Mouse (Mus musculus) heart, adult 2 months (tissue): ENCODE data around the gene Cacng4.

ENCODE experiments used
- CTCF ChIP-seq: fragments of 200-600 bp; IDR thresholded peaks from 2 replicates; pipeline ENCODE4 v1.8.1; 2022; ENCODE audit warnings: antibody characterized with exemption, mild to moderate bottlenecking, moderate library complexity
- EP300 ChIP-seq: fragments of 200-500 bp; IDR thresholded peaks from 2 replicates; pipeline ENCODE4 v1.6.1; 2011; ENCODE audit warnings: low read depth, low read length, control low read depth; ENCODE audit not compliant: insufficient read depth
- POLR2A ChIP-seq: fragments of 200-500 bp; IDR thresholded peaks from 2 replicates; pipeline ENCODE4 v1.6.1; 2011; ENCODE audit warnings: mild to moderate bottlenecking, low read depth, low read length, control low read depth; ENCODE audit not compliant: insufficient read depth

DNA sequence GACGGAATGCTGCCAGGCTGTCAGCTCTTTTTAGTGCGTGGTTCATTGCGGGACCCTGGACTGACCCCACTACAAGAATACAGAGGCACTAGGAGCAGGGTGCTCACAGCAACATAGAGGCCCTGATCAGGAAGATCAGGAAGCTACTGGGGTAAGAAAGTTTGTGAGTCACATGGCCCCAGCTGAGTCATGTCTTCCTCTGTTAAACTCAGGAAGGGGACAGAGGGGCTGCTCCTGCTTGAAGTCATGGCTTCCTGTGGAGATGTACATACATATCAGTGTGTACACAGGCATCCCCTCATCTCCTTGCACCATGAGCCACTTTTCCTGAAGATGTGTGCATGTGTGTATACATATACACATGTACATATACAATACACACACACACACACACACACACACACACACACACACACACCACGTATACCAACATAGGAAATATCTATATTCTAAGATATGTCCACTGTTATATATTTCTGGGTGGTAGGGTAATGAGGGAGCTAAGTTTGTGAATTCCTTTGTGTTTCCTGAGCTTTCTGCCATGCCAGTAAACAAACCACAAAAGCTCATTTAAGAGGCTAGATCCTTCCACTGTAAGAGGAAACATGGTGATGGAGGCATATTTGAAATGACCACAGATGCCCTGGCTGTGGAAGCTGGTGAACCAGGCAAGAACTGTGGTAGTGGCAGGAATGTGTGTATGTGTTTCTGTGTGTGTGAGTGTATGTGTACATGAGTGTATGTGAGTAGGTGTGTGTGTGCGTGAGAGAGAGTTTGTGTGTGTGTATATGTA lies 45.9 kb downstream of the Cacng4 start:
- TF ChIP-seq POLR2A: no peak
- no peak for TF ChIP-seq CTCF
- no peak for TF ChIP-seq EP300
